Mouse (Mus musculus): ENCODE data around the gene Etfa.
A peak's percentile ranks its signal among the peaks of the same experiment; 100 is the strongest.

Etfa gene

GRCm38 (mm10) chr9:55511521-55511993 is 486 bp downstream of the Etfa start:
- DNase-seq (ENCODE audit: low read depth), result no peak

DNA sequence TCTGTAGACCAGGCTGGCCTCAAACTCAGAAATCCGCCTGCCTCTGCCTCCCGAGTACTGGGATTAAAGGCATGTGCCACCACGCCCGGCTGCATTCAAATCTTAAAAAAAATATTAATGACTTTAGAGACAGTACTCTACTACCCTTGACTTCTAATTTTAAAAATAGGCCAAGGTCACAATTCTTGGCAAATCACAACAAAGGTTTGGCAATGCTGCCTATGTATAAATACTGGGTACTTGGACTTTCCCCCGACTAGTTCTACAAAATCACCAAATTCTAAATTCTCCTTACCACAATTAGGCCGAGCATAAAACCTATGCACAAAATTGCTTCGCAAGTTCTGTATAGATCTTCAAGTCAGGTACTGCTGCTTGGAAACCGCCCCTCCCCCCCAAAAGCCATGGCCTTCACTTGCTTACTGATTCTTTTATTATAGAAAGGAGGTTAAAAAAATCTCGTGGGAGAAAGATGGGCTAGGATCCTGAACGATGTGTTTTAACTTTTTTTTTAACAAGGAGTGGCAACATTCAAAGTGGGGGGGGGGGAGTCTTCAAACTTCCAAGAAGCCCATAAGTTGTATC is 1.3 kb downstream of the Etfa start:
- DNase-seq (ENCODE audit: low read depth), result no peak

DNA sequence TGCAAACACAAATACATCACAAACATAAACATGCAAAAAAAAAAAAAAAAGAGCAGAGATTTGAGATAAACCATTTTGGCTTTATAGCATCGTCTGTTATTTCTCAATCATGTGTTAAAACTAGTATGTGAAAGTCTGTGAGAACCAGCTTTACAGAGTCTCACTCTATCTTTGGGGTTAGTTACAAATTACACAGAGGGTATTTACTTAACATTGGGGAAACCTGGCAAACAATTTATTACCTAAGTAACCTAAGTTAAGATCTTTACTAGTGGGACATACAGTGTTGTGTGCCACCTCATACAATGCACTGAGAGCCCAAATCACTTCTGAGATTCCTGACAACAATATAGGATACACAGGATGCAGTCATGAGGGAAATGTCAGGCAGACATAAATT is 2.3 kb downstream of the Etfa start:
- DNase-seq (ENCODE audit: low read depth), result no peak

DNA sequence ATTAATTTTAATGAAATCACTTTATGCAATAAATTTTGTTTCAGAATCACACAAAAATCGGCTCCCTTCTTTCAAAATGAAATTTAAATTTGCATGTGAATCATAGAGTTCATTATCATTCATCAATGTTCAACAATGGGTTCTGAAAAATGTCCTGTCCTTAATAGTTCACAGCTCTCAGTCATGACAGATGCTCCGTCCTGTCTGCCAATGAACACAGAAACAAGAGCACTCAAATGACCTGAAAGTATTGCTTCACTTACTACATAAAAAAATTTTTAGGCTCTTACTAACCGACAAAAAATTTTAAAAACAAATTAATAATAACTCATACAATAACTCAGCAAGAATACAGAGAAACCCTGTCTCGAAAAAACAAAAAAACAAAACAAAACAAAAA is 3.3 kb downstream of the Etfa start:
- no peak for DNase-seq (ENCODE audit: low read depth)

DNA sequence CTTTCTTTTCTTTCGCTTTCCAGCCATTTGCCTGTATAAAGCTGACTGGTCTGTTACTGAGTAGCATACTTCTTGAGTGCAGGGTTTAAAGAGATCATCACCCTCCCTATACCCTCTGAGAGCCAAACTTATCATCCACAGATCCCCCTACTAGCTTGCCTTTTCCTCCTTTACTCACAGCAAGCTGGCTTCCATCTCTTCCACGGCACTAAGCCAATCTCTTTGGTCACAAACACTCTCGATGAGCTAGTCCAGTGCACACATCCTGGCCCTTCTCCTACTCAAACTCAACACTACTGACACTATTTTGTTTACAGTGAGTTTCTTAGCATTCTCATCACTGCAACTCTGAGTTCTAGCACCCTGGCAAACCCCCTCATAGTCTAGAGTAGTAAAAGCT is 4.1 kb downstream of the Etfa start:
- no peak for DNase-seq (ENCODE audit: low read depth)

DNA sequence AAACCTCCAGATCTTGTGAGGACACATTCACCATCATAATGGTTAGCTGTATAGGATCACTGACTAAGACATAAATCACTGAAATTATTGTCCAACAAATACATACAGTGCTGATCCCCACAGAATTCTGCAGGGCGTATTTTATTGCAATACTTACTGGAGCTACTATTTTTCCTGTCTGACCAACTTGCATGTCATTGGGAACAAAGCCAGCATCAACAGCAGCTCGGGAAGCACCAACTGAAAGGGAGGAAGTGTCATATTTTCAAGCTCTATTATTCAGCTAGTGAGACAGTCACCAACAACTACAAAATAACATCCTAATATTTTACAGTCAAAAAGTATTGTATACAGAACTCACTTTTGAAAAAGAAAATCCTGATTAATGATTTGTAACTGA is 29.9 kb downstream of the Etfa start:
- DNase-seq (ENCODE audit: low read depth), result no peak

DNA sequence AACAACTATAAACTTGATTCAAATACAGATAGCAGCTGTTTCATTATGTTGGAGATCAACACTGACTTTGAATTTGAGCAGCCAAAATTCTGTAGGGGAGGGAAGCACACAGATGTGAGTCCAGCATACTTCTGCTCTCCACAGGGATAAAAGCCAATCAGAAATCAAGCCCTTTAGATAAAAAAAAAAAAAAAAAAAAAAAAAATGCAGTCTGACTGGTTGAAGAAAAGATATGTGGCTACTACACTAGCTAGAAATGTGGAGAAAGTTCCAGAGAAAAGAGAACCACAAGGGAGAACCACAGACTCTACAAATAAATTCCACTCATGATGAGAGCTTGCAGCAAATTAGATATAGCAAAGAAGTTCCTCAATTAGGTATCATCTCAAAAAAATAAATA is 33.3 kb downstream of the Etfa start:
- DNase-seq (ENCODE audit: low read depth), result no peak

DNA sequence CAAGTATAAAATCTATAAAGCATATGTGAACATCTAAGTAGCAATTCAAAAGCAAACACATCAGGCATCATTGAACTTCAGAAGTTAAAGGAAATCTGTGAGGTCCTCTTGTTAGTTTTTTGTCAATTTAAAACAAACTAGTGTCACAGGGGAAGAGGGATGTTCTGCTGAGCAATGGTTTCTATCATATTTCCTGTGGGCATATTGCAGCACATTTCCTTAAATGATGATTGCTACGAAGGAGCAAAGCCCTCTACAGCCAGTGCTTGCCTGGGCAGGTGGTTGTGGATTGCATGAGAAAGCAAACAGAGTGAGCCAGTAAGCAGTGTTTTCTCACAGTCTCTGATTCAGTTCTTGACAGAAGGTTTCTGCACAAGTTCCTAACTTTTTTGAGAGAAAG is 36.0 kb downstream of the Etfa start:
- no peak for DNase-seq (ENCODE audit: low read depth)

GRCm38 (mm10) chr9:55468397-55468796 is 43.6 kb downstream of the Etfa start:
- DNase-seq (ENCODE audit: low read depth), result no peak

DNA sequence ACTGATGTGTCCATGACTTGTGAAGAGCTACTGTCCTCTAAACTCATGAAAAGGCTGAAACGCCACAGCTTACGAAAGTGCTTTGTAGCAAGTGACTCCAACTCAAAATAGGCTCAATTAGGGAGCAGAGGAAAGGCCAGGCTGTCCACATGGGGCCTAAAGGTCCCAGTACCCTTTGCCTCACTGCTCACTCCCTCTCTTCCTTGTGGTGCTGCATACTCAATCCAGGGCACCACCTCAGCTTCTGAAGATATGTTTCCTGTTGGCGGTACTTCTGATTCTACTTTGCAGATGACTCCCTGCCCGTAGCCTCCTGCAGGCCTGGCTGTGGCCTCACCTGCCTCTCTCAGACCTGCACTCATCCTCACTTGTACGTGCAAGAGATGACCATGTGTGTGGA is 58.7 kb downstream of the Etfa start:
- DNase-seq (ENCODE audit: low read depth), result no peak

GRCm38 (mm10) chr9:55452906-55453305 is 59.1 kb downstream of the Etfa start:
- no peak for DNase-seq (ENCODE audit: low read depth)

DNA sequence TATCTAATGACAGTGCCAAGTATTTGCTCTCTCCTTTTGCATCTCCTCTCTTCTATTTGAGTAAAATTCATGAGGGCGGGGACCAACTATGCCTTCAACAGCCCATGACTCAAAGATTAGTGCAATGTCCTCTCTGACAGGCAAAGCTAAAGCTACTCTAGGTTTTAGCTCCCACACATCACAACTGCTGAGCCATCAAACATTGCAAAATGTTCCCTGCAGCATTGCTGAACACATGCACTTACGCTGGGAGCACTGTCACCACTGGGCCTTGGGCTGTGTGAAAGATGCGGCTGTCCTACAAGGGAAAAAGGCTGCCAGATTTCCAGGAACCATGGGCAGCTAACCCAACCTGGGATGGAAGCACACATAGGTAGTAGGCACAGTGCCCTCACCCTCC is 60.6 kb downstream of the Etfa start:
- no peak for DNase-seq (ENCODE audit: low read depth)

GRCm38 (mm10) chr9:55450035-55450434 is 62.0 kb downstream of the Etfa start:
- no peak for DNase-seq (ENCODE audit: low read depth)

DNA sequence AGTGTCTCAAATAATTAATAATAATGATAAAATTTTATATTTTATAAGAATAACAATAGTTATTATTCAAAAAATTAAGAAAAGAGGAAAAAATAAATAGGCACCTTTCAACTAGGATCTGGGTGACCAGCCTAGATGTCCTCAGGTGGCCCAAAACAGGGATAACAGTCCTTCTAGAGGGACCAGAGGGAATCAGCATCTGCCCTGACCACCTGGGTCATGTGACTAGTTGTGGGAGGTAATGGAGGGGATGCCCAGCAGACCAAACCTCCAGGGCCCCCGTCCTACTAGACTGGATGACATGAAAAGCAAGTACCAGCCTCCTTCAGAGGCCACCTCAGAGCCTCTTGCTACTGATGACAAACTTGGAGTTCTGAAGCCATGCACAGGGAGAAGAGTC is 62.9 kb downstream of the Etfa start:
- DNase-seq (ENCODE audit: low read depth), result no peak

GRCm38 (mm10) chr9:55447509-55447908 is 64.5 kb downstream of the Etfa start:
- DNase-seq (ENCODE audit: low read depth), result no peak

GRCm38 (mm10) chr9:55439206-55439780 is 72.8 kb downstream of the Etfa start:
- DNase-seq (ENCODE audit: low read depth), result no peak

- no peak for DNase-seq (ENCODE audit: low read depth)
These were observed 73.6 kb downstream of the Etfa start for GRCm38 (mm10) chr9:55438433-55438832.

DNA sequence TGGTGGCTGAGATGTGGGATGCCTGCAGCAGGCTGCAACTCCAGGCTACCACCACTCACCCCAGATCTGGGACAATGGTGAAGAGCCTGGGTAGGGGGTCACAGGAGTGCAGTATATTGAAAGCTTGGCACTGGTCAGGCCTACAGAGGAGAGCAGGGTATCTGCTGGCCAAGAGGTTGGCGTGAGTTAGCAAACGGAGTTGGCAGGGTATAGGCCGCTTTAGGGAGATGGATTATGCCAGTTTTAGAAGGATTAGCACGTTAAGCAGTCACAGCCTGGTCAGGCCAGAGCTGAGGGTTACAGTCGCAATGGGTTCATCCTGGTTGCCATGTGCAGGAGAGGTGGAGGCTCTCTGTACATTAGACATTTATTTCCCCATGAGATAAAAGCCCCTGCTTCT is 78.2 kb downstream of the Etfa start:
- DNase-seq (ENCODE audit: low read depth), result no peak

DNA sequence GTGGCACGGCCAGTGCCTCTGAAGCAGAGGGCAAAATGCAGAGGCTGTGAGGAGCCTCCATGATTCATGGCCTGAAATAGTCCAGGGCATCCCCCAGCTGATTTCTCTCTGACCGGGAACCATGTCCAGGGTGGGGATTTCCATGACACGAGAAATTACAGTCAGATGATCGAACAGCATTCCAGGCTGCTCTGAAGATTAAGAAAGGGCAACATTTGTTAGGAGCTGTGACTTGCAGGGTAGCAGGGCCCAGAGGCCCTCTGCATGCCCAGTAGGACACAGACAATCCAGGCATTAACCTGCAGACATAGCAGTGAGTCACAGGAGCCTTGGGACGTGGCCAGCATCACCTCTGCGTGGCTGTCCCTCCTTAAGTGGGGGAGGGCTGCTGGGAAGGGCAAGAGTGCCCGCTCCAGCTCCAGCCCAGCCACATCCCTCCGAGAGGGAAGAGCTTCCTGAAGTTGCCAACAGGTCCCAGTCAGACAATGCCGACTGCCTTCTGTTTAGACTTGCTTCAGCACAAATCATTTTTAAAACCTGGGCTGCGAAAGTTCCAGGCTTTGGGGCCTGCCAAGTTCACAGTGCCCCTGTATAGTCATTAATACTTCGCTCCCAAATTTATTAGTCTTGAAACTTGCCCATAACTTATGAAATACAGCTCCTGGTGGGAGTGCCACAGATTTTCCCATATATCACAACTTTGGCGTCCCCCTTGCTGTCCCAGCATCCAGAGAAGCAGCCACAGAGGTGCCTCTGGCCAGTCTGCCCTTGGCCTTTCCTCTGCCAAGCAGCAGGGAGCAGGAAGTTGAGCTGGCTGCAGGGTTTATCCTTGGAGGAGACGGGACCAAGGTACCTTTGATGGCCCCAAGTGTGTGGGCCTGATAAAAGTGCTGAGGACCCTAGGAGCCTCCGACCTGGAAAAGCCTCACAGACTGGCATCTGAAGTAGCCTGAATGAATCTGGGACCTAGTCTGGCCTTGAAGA is 79.4 kb downstream of the Etfa start:
- DNase-seq (ENCODE audit: low read depth), result no peak

DNA sequence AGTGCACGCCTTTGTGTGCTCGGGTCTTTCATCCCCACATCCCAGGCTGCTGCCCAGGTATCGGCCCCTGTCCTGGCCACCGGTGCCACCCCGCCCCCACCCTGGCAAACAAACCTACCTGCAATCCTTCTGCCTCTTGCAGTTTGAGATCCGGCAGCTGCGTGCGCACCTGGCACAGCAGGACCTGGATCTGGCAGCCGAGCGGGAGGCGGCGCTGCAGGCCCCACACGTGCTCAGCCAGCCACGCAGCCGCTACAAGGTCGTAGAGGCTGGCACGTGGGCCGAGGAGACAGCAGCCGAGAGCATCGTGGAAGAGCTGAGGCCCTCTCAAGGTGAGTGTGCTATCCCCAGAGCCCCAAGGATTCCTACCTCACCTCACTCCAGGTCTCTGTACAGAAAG is 81.9 kb downstream of the Etfa start:
- no peak for DNase-seq (ENCODE audit: low read depth)

GRCm38 (mm10) chr9:55429242-55429975 is 82.6 kb downstream of the Etfa start:
- peak; percentile 80 for DNase-seq (ENCODE audit: low read depth)

DNA sequence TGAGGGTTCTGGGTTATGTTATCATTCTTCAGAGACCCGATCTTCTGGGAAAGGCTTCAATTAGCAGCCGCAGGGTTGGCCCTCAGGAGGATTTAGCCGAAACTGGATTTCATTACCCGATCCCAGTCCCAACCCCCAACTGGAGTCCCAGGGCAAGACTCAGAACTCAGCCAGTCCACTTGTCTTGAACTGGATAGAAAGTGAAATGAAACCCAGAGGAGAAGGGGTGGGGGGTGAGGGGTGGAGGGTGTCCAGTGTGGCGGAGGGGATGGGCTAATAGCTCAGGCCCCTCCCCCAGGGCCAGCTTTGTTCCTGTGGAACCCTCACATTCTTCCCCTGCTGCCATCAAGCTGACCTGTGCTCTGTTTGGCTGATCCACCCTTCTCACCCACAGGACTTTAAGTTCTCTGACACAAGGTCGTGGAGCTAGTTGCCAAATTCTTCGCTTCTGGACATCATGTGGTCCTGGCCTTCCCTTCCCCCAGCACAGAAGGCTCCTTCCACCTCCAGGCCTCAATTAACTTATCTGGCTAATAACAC is 86.7 kb downstream of the Etfa start:
- no peak for DNase-seq (ENCODE audit: low read depth)

All from fibroblast of lung, adult 2 months (primary cell).